Mouse (Mus musculus): Measurements from ENCODE around the gene Vmn1r120. TPM values are rescaled to one million over a fixed set of nuclear protein-coding genes. Genes with fewer than 3 reads are reported as not detected.
"Not testable (repeated sequence)": the region's sequence is repeated elsewhere in the genome, so short reads cannot be mapped to it uniquely, and the experiment has no call there.

Gene Vmn1r120
- total RNA-seq (2012; rRNA removed) (not detected in 2 replicates), polyA plus RNA-seq (2012; ENCODE audit: insufficient read depth in 1 of 2, insufficient read length in 2 of 2, low read depth in 1 of 2, low replicate concordance in 2 of 2, missing spikeins in 1 of 2) (not detected)

- H3K4me3 ChIP-seq (ENCODE audit: control insufficient read depth in 1 of 2, insufficient read depth in 1 of 2, low read depth in 2 of 2, low read length in 2 of 2); H3K9me3 ChIP-seq (replicated peaks; ENCODE audit: insufficient read depth, low read length); DNase-seq (ENCODE audit: low read depth, low spot score); H3K27me3 ChIP-seq (ENCODE audit: control insufficient read depth in 1 of 2, insufficient read depth in 2 of 2, low read length in 2 of 2); H3K36me3 ChIP-seq (ENCODE audit: control insufficient read depth in 1 of 2, insufficient read depth in 2 of 2, low read length in 2 of 2); H3K27ac ChIP-seq (ENCODE audit: control insufficient read depth, low read depth, low read length); H3K4me1 ChIP-seq (ENCODE audit: control insufficient read depth in 1 of 2, insufficient read depth in 2 of 2, low read length in 2 of 2); H3K9ac ChIP-seq (ENCODE audit: control insufficient read depth, low read depth, low read length, poor library complexity, severe bottlenecking); H3K79me2 ChIP-seq (ENCODE audit: control insufficient read depth, insufficient read depth, low read length, poor library complexity): not testable (repeated sequence)
These were observed at the start of gene Vmn1r120 for GRCm38 (mm10) chr7:21053684-21054083. Gene Vmn1r120 (minus strand): TSS chr7:21053784.

- H3K4me3 ChIP-seq (ENCODE audit: control insufficient read depth in 1 of 2, insufficient read depth in 1 of 2, low read depth in 2 of 2, low read length in 2 of 2); H3K9ac ChIP-seq (ENCODE audit: control insufficient read depth, low read depth, low read length, poor library complexity, severe bottlenecking); DNase-seq (ENCODE audit: low read depth, low spot score); H3K27ac ChIP-seq (ENCODE audit: control insufficient read depth, low read depth, low read length); H3K4me1 ChIP-seq (ENCODE audit: control insufficient read depth in 1 of 2, insufficient read depth in 2 of 2, low read length in 2 of 2); H3K36me3 ChIP-seq (ENCODE audit: control insufficient read depth in 1 of 2, insufficient read depth in 2 of 2, low read length in 2 of 2); H3K27me3 ChIP-seq (ENCODE audit: control insufficient read depth in 1 of 2, insufficient read depth in 2 of 2, low read length in 2 of 2); H3K9me3 ChIP-seq (replicated peaks; ENCODE audit: insufficient read depth, low read length); H3K79me2 ChIP-seq (ENCODE audit: control insufficient read depth, insufficient read depth, low read length, poor library complexity): not testable (repeated sequence)
These were observed 44.8 kb upstream of the Vmn1r120 start, which contains the start of gene Vmn1r121 for GRCm38 (mm10) chr7:21098413-21098812. Gene Vmn1r121 (minus strand): TSS chr7:21098513.

GRCm38 (mm10) chr7:21012355-21012754 lies 41.2 kb downstream of the Vmn1r120 start, which contains the start of gene Vmn1r119:
Gene Vmn1r119 (minus strand): TSS chr7:21012455.
- H3K9me3 ChIP-seq (replicated peaks; ENCODE audit: insufficient read depth, low read length); H3K36me3 ChIP-seq (ENCODE audit: control insufficient read depth in 1 of 2, insufficient read depth in 2 of 2, low read length in 2 of 2); DNase-seq (ENCODE audit: low read depth, low spot score); H3K79me2 ChIP-seq (ENCODE audit: control insufficient read depth, insufficient read depth, low read length, poor library complexity); H3K9ac ChIP-seq (ENCODE audit: control insufficient read depth, low read depth, low read length, poor library complexity, severe bottlenecking); H3K27ac ChIP-seq (ENCODE audit: control insufficient read depth, low read depth, low read length); H3K4me3 ChIP-seq (ENCODE audit: control insufficient read depth in 1 of 2, insufficient read depth in 1 of 2, low read depth in 2 of 2, low read length in 2 of 2); H3K4me1 ChIP-seq (ENCODE audit: control insufficient read depth in 1 of 2, insufficient read depth in 2 of 2, low read length in 2 of 2); H3K27me3 ChIP-seq (ENCODE audit: control insufficient read depth in 1 of 2, insufficient read depth in 2 of 2, low read length in 2 of 2): not testable (repeated sequence)

Other genes with a start within 250 kb of the Vmn1r120 start
- gene Vmn1r114, start 241.6 kb downstream of the Vmn1r120 start, total RNA-seq (2012; rRNA removed), result not detected in 2 replicates
- not detected for gene Vmn1r114, start 241.6 kb downstream of the Vmn1r120 start, polyA plus RNA-seq (2012; ENCODE audit: insufficient read depth in 1 of 2, insufficient read length in 2 of 2, low read depth in 1 of 2, low replicate concordance in 2 of 2, missing spikeins in 1 of 2)
- gene Vmn1r115, start 208.8 kb downstream of the Vmn1r120 start, total RNA-seq (2012; rRNA removed), result not detected in 2 replicates
- not detected for gene Vmn1r115, start 208.8 kb downstream of the Vmn1r120 start, polyA plus RNA-seq (2012; ENCODE audit: insufficient read depth in 1 of 2, insufficient read length in 2 of 2, low read depth in 1 of 2, low replicate concordance in 2 of 2, missing spikeins in 1 of 2)
- not detected in 2 replicates for gene Vmn1r116, start 181.5 kb downstream of the Vmn1r120 start, total RNA-seq (2012; rRNA removed)
- gene Vmn1r116, start 181.5 kb downstream of the Vmn1r120 start, polyA plus RNA-seq (2012; ENCODE audit: insufficient read depth in 1 of 2, insufficient read length in 2 of 2, low read depth in 1 of 2, low replicate concordance in 2 of 2, missing spikeins in 1 of 2), result not detected
- not detected in 2 replicates for gene Vmn1r117, start 169.7 kb downstream of the Vmn1r120 start, total RNA-seq (2012; rRNA removed)
- gene Vmn1r117, start 169.7 kb downstream of the Vmn1r120 start, polyA plus RNA-seq (2012; ENCODE audit: insufficient read depth in 1 of 2, insufficient read length in 2 of 2, low read depth in 1 of 2, low replicate concordance in 2 of 2, missing spikeins in 1 of 2), result not detected
- gene Vmn1r118, start 141.4 kb downstream of the Vmn1r120 start, total RNA-seq (2012; rRNA removed), result not detected in 2 replicates
- gene Vmn1r118, start 141.4 kb downstream of the Vmn1r120 start, polyA plus RNA-seq (2012; ENCODE audit: insufficient read depth in 1 of 2, insufficient read length in 2 of 2, low read depth in 1 of 2, low replicate concordance in 2 of 2, missing spikeins in 1 of 2), result not detected
- not detected in 2 replicates for gene Vmn1r119, start 41.3 kb downstream of the Vmn1r120 start, total RNA-seq (2012; rRNA removed)
- gene Vmn1r119, start 41.3 kb downstream of the Vmn1r120 start, polyA plus RNA-seq (2012; ENCODE audit: insufficient read depth in 1 of 2, insufficient read length in 2 of 2, low read depth in 1 of 2, low replicate concordance in 2 of 2, missing spikeins in 1 of 2), result not detected
- not detected in 2 replicates for gene Vmn1r121, start 44.7 kb upstream of the Vmn1r120 start, total RNA-seq (2012; rRNA removed)
- not detected for gene Vmn1r121, start 44.7 kb upstream of the Vmn1r120 start, polyA plus RNA-seq (2012; ENCODE audit: insufficient read depth in 1 of 2, insufficient read length in 2 of 2, low read depth in 1 of 2, low replicate concordance in 2 of 2, missing spikeins in 1 of 2)
- not detected in 2 replicates for gene Vmn1r122, start 80.3 kb upstream of the Vmn1r120 start, total RNA-seq (2012; rRNA removed)
- gene Vmn1r122, start 80.3 kb upstream of the Vmn1r120 start, polyA plus RNA-seq (2012; ENCODE audit: insufficient read depth in 1 of 2, insufficient read length in 2 of 2, low read depth in 1 of 2, low replicate concordance in 2 of 2, missing spikeins in 1 of 2), result not detected
- not detected in 2 replicates for gene Vmn1r123, start 108.4 kb upstream of the Vmn1r120 start, total RNA-seq (2012; rRNA removed)
- not detected for gene Vmn1r123, start 108.4 kb upstream of the Vmn1r120 start, polyA plus RNA-seq (2012; ENCODE audit: insufficient read depth in 1 of 2, insufficient read length in 2 of 2, low read depth in 1 of 2, low replicate concordance in 2 of 2, missing spikeins in 1 of 2)
- not detected in 2 replicates for gene Gm5157, start 136.6 kb upstream of the Vmn1r120 start, total RNA-seq (2012; rRNA removed)
- not detected for gene Gm5157, start 136.6 kb upstream of the Vmn1r120 start, polyA plus RNA-seq (2012; ENCODE audit: insufficient read depth in 1 of 2, insufficient read length in 2 of 2, low read depth in 1 of 2, low replicate concordance in 2 of 2, missing spikeins in 1 of 2)
- not detected in 2 replicates for gene Vmn1r124, start 206.8 kb upstream of the Vmn1r120 start, total RNA-seq (2012; rRNA removed)
- not detected for gene Vmn1r124, start 206.8 kb upstream of the Vmn1r120 start, polyA plus RNA-seq (2012; ENCODE audit: insufficient read depth in 1 of 2, insufficient read length in 2 of 2, low read depth in 1 of 2, low replicate concordance in 2 of 2, missing spikeins in 1 of 2)
- gene Vmn1r125, start 218.4 kb upstream of the Vmn1r120 start, total RNA-seq (2012; rRNA removed), result not detected in 2 replicates
- gene Vmn1r125, start 218.4 kb upstream of the Vmn1r120 start, polyA plus RNA-seq (2012; ENCODE audit: insufficient read depth in 1 of 2, insufficient read length in 2 of 2, low read depth in 1 of 2, low replicate concordance in 2 of 2, missing spikeins in 1 of 2), result not detected
- gene Vmn1r126, start 247.7 kb upstream of the Vmn1r120 start, total RNA-seq (2012; rRNA removed), result not detected in 2 replicates
- not detected for gene Vmn1r126, start 247.7 kb upstream of the Vmn1r120 start, polyA plus RNA-seq (2012; ENCODE audit: insufficient read depth in 1 of 2, insufficient read length in 2 of 2, low read depth in 1 of 2, low replicate concordance in 2 of 2, missing spikeins in 1 of 2)